Mouse (Mus musculus) right cerebral cortex, adult 2 months (tissue): ENCODE data around the gene Fbxo27.
A peak's percentile ranks its signal among the peaks of the same experiment; 100 is the strongest.

Experiments
- DNase-seq, 2 experiments: peaks; one replicate each; pipeline ENCODE4 v3.0.0; 2021 to 2022; ENCODE audit warnings: low spot score in 2 of 2

Fbxo27 gene

DNA sequence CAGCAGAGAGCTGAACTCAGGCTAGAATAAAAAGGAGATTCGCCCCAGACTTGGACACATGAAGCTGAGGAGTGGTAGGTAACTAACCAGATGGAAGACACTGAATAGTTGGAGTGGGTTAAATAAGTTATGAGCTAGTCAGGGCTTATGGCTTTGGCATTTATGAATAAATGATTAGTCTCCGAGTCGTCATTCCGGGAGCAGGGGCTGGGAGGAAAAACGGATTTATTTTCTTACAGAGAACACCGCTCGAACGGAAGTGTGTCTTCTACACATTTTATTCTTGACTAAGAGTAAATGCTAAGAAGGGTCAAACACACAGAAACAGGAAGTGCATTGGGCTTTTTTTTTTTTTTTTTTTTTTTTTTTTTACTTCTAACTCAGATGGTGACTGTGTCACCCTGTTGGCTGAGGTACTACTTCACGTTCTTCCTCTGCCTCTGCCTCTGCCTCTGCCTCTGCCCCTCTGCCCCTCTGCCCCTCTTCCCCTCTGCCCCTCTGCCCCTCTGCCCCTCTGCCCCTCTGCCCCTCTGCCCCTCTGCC lies 10.0 kb downstream of the Fbxo27 start:
- no peak for DNase-seq

DNA sequence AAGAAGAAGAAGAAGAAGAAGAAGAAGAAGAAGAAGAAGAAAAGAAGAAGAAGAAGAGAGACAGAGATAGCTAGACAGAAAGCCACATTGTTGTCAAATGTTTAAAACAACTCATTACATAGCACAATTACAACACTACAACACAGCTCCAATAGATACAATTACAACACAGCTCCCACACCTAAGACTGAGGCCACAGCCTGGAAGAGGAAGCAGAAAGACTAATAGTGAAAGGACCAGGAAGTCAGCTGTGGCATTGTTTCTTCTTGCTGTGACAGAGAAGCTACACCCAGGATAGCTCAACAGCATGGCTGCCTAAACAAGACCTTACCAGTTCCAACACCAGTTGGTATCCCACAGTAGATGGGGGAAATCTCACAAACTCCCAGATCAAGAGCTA lies 16.8 kb downstream of the Fbxo27 start:
- DNase-seq = no peak

GRCm38 (mm10) chr7:28710962-28711361 lies 18.3 kb downstream of the Fbxo27 start:
- DNase-seq = no peak

GRCm38 (mm10) chr7:28714667-28715066 lies 22.0 kb downstream of the Fbxo27 start:
- peak; percentile 51 to 57 for DNase-seq

DNA sequence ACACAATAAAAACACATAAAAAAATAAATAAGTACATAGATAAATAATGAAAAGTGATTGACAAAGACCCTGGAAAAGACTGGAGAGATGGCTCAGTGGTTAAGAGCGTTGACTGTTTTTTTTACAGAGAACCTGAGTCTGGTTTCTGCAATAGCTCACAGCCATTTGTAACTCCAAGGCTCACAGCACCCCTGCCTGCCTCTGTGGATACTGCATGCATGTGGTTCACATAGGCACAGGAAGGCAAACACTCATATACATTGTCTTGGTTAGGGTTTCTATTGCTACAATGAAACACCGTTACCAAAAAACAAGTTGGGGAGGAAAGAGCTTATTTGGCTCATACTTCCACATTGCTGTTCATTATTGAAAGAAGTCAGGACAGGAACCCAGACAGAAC lies 22.9 kb downstream of the Fbxo27 start:
- no peak for DNase-seq

GRCm38 (mm10) chr7:28716590-28717281 lies 24.1 kb downstream of the Fbxo27 start, which contains the start of gene Fbxo17:
Gene Fbxo17, plus strand, starts transcription at chr7:28716804.
- peak in 1 of 2 experiments; percentile 27 for DNase-seq

- DNase-seq = no peak
These were observed 25.1 kb downstream of the Fbxo27 start for GRCm38 (mm10) chr7:28717726-28718125.

DNA sequence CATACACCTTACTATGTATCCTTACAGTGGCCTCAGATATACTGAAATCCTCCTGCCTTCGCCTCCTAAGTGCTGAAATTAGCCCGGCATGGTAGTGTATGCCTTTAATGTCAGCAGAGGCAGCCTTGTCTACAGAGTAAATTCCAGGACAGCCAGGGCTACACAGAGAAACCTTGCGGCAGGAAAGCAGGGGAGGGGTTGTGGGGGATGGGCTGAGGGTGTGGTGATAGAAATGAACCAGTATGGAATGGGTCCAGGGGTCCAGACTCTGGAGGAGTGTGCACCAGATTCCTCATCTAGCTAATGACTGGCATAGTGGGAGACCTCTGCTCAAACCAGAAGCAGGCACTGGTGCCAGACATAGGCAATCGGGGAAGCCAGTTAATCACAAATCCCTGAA lies 26.5 kb downstream of the Fbxo27 start:
- DNase-seq = no peak

GRCm38 (mm10) chr7:28719650-28720049 lies 27.0 kb downstream of the Fbxo27 start:
- DNase-seq = no peak

DNA sequence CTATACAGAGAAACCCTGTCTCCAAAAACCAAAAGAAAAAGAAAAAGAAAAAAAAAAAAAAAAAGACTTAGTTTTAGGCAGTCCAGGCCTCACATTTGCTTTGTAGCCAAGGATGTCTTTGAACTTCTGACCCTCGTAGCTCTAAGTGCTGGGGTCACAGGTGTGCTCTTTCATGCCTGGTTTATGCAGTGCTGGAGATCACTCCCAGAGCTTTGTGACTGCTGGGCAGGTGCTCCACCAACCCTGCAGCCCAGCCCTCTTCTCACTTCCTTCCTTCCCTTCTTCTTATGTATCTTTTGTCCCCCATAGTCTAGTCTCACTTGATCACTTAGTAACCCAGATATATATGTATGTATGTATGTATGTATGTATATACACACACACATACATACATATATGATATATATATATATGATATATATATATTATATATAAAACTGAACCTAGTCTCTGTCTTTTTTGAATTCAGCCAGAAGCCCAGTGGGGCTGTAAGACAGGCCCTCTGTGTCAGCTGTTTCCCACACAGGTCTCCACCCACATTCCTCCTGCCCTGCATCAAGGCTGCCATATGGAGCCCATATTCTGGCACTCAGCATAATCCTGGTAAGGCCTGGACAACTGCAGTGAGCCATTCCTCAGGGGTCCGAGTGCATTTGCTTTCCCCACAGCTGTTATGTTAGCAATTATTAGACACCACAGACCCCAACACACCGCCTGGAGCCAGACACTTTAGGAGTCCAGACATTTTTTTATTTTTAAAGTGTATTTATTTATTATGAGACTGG lies 28.3 kb downstream of the Fbxo27 start:
- DNase-seq = no peak

DNA sequence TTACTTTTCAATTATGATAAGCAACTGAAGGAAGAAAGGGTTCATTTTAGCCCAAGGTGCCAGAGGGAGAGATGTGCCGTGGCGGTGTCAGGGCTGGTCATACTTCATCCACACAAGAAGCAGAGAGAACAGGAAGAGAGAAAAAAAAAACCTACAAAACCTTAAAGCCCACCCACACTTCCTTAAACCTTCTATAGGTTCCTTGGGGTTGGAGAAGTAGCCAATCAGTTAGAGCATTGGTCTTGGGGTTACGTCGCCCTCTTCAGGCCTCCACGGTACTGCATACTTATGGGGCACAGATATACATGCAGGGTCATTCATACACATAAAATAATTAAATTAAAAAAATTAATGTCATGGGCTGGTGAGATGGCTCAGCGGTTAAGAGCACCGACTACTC lies 29.4 kb downstream of the Fbxo27 start:
- no peak for DNase-seq

DNA sequence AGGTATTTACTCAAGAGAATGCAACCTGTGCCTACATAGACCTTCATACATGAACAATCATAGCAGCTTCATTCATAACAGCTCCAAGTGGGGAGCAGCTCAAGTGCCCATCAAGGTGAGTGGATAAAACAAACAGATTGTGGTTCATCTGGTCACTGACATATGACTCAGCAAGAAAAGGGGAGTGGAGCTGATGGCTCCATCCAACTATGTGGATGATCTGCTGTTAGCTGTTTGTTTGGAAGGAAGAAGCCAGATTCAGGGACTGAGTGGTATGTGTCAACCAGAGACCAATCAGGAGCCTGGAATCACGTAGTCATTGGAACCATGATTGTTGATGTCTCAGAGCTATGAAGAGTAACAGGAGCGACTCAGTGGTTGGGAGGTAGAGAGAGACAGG lies 32.0 kb downstream of the Fbxo27 start:
- DNase-seq = no peak

GRCm38 (mm10) chr7:28726600-28726999 lies 34.0 kb downstream of the Fbxo27 start:
- peak; percentile 81 to 87 for DNase-seq

DNA sequence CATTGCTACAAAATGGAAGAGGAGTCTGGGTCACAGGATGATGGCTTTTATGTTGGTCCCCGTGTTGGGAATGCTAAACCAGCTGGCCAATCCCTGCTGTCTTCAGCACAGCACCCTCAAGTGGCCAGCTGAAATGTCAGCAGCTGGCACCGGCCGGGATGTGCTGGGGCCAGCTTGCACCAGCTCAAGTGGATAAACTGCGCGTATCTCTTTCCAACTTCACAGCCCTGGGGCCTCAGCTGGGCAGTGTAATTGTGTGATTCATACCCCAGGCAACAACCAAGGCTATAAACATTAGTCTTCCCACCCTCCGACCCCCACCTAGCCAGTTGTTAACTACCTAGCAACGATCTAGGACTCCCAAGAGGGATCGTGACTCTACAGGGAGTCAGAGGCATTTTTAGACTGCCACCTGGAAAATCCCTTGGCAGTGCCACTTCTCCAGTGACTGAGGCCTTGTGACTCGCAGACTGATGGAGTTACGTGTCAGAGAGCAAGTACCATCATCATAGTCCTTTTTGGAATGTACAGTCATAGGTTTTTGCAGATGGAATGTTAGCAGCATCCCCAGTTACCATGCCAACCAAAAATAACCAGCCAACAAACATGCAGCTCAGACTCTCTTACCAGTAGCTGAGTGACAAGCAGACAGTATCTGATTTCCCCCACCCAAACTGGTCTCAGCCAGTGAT lies 35.1 kb downstream of the Fbxo27 start:
- peak; percentile 44 to 61 for DNase-seq

GRCm38 (mm10) chr7:28732341-28733142 lies 39.9 kb downstream of the Fbxo27 start:
- DNase-seq = peak in 1 of 2 experiments; percentile 39

- no peak for DNase-seq
These were observed 40.6 kb downstream of the Fbxo27 start for GRCm38 (mm10) chr7:28733211-28733610.

DNA sequence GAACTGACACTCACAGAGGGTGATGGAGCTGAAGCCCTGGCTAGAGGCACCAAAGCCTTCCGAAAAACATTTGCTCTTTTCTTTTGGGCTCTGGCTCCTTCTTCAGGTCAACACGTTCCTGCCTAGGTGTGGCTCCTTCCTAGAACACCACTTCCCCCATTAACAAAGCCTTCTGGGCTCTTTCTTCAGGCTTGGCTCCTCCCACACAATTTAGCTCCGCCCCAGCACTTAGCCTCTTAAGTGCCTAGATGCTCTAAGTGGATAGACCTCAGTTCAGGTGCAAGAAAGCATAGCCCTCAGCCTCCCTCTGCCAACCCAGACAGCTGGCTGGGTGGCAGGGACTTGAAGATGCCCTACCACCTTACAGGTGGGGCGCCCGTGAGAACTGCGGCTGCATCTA lies 43.1 kb downstream of the Fbxo27 start:
- no peak for DNase-seq

DNA sequence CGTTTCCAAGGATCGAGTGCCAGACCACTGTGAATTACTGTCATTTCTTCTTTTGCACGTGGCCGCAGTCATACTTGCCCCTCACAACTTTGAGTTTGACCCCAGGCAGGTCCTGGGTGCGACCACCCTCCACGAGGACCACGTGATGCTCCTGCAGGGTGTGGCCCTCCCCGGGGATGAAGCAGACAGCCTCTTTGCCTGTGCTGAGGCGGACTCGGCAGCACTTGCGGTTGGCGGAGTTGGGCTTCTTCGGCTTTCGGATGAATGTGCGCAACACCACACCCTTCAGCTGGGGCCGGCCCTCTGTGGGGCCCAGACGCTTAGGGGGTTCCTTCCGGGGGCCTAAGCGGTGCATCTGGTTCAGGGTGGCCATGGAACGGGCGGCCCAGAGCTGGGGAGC lies 47.2 kb downstream of the Fbxo27 start:
- no peak for DNase-seq

GRCm38 (mm10) chr7:28740949-28741348 lies 48.3 kb downstream of the Fbxo27 start:
- peak in 1 of 2 experiments; percentile 28 for DNase-seq

GRCm38 (mm10) chr7:28741368-28741708 lies 48.7 kb downstream of the Fbxo27 start:
- DNase-seq = no peak

- peak; percentile 95 to 99 for DNase-seq
These were observed 49.2 kb downstream of the Fbxo27 start, which contains the start of the genes Mrps12 and Sars2 for GRCm38 (mm10) chr7:28741709-28742438. Gene Mrps12, minus strand, starts transcription at chr7:28741820. Gene Sars2, plus strand, starts transcription at chr7:28741992.
